Mouse (Mus musculus): Measurements from ENCODE around the gene Wnt5b.

GRCm38 (mm10) chr6:119418392-119419251 lies 125.5 kb downstream of the Wnt5b start:
- TF ChIP-seq POLR2A (IDR thresholded peaks at IDR 0.05; ENCODE audit: low read depth, low read length) (no peak), CTCF (IDR thresholded peaks at IDR 0.05; ENCODE audit: borderline replicate concordance, insufficient read depth, low read length) (no peak)

Data from embryonic fibroblast, embryonic 13.5 days (primary cell).